Mouse (Mus musculus): ENCODE measurements at regions not wholly inside any gene's neighbourhood (a gene's known extent, or its start where the extent isn't known, plus 50 kb on each side); places are given as distances from the start of the nearest gene placed in this dataset.

DNA sequence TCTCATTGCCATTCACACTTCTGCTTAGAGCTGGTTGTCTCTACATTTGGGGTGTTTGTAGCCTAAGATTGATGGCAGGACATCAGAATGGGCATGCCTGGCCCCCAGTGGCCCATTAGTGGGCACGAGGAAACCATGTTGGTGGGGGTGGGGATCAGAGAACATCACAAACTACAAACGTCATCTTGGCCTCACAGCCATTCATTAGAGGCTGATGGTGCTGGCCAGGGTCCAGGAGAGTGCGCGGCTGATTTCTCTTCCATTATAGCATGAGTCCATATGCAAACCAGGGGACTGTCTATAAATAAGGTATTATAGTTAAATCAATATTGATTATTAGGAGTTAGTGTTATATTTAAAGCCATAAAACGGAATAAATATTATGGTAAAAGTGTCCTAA, 67.9 kb downstream of the 3100002H09Rik start:
- no peaks in the 10 kb centered on the region for H3K4me1 ChIP-seq (ENCODE audit: control insufficient read depth, insufficient read depth, low read length)
- H3K27ac ChIP-seq (ENCODE audit: insufficient read depth, low read length) = no peak overlapping the region
- H3K4me3 ChIP-seq (ENCODE audit: insufficient read depth, low read length) = no peak overlapping the region
- TF ChIP-seq CTCF (IDR thresholded peaks at IDR 0.05; ENCODE audit: extremely low read depth, insufficient read depth, low read length) = no peak
- no peak for TF ChIP-seq POLR2A (IDR thresholded peaks at IDR 0.05; ENCODE audit: extremely low read depth, insufficient read depth, low read length)

GRCm38 (mm10) chr4:124538471-124538870, 72.1 kb downstream of the 3100002H09Rik start:
- H3K4me1 ChIP-seq (ENCODE audit: control insufficient read depth, insufficient read depth, low read length) = no peaks in the 10 kb centered on the region
- no peak for TF ChIP-seq CTCF (IDR thresholded peaks at IDR 0.05; ENCODE audit: extremely low read depth, insufficient read depth, low read length)
- TF ChIP-seq POLR2A (IDR thresholded peaks at IDR 0.05; ENCODE audit: extremely low read depth, insufficient read depth, low read length) = no peak
- no peak overlapping the region for H3K4me3 ChIP-seq (ENCODE audit: insufficient read depth, low read length)
- no peak overlapping the region for H3K27ac ChIP-seq (ENCODE audit: insufficient read depth, low read length)

DNA sequence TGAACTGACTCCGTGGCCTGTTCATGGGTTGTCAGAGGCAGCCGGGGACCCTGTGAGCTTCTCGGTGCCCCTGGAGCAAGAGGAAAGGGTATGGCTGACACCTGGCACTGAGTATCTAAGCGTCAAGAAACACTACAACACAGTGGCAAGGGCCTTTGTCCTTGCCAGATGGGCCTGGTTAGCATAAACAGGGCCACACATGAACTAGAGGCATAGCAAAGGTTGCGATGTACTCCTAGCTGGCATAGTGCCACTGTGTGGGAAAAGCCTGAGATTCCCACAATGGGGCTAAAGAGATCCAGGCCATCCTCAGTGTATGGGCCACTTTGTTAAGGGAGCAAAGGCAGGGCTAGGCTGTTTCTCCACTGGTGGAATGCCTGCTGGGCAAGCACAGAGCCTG, 72.9 kb downstream of the 3100002H09Rik start:
- H3K4me1 ChIP-seq (ENCODE audit: control insufficient read depth, insufficient read depth, low read length) = no peaks in the 10 kb centered on the region
- TF ChIP-seq POLR2A (IDR thresholded peaks at IDR 0.05; ENCODE audit: extremely low read depth, insufficient read depth, low read length) (no peak), CTCF (IDR thresholded peaks at IDR 0.05; ENCODE audit: extremely low read depth, insufficient read depth, low read length) (no peak)
- H3K4me3 ChIP-seq (ENCODE audit: insufficient read depth, low read length) = no peak overlapping the region
- H3K27ac ChIP-seq (ENCODE audit: insufficient read depth, low read length) = no peak overlapping the region

DNA sequence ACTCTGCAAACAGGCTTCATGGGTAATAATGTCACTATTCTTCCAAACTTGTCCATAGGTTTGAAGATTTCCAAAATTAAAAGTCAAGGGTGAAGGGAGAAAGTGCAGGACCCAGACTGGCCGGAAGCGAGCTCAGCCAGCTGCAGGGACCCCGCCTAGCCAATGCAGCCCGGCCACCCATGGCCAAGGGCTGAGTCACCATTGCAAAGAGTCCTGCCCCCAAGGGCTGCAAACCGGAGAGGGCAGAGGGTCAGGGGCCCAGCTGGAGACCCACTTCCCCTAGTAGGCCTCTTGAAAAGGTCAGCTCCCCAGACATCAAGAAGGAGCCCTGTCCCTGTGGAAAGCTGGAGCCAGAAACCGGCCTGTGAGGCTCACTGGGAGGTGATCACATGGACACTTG, 77.0 kb downstream of the 3100002H09Rik start:
- H3K4me3 ChIP-seq (ENCODE audit: insufficient read depth, low read length) = no peak overlapping the region
- no peaks in the 10 kb centered on the region for H3K4me1 ChIP-seq (ENCODE audit: control insufficient read depth, insufficient read depth, low read length)
- TF ChIP-seq POLR2A (IDR thresholded peaks at IDR 0.05; ENCODE audit: extremely low read depth, insufficient read depth, low read length) = no peak
- TF ChIP-seq CTCF (IDR thresholded peaks at IDR 0.05; ENCODE audit: extremely low read depth, insufficient read depth, low read length) = no peak
- H3K27ac ChIP-seq (ENCODE audit: insufficient read depth, low read length) = no peak overlapping the region

DNA sequence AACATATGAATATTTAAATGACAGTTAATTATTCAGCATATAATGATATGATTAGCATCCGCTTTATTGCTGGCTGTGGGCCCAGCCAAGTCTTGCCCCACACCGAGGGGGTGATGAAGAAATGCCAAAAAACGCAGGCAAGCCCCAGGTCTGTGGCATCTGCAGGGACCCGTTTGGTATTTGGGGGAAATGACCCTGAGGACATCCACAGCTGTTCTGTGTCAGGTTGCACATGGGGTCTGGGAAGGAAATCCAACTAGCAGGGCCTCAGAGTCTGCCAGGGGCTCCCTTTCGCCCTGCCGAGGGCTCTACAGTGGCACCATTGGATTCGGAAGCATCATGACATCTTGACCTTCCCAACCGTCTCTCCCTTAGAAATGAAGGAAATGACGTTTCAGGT, 80.0 kb downstream of the 3100002H09Rik start:
- Histone ChIP-seq H3K4me3 (ENCODE audit: insufficient read depth, low read length) (no peak overlapping the region), H3K27ac (ENCODE audit: insufficient read depth, low read length) (no peak overlapping the region), H3K4me1 (ENCODE audit: control insufficient read depth, insufficient read depth, low read length) (no peaks in the 10 kb centered on the region)
- no peak for TF ChIP-seq POLR2A (IDR thresholded peaks at IDR 0.05; ENCODE audit: extremely low read depth, insufficient read depth, low read length)
- no peak for TF ChIP-seq CTCF (IDR thresholded peaks at IDR 0.05; ENCODE audit: extremely low read depth, insufficient read depth, low read length)

DNA sequence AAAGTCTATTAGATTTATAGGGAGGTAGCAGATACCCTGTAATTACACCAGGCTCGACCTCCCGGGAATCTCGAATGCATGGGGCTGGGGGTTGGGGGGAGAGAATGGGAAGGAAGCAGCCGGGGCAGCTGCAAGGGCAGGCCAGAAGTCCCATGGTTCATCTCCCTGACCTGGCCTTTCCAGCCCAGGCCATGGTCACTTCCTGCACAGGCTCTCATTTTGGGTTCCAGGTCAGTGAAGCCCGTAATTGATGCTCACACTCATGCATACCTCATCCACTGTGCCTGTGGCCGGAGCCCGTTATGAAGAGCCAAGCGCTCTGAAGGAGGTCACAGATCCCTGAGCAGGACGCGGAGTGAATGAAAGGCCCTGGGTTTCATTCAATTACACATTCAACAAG, 83.8 kb downstream of the 3100002H09Rik start:
- no peak overlapping the region for H3K27ac ChIP-seq (ENCODE audit: insufficient read depth, low read length)
- H3K4me3 ChIP-seq (ENCODE audit: insufficient read depth, low read length) = no peak overlapping the region
- no peak for TF ChIP-seq CTCF (IDR thresholded peaks at IDR 0.05; ENCODE audit: extremely low read depth, insufficient read depth, low read length)
- TF ChIP-seq POLR2A (IDR thresholded peaks at IDR 0.05; ENCODE audit: extremely low read depth, insufficient read depth, low read length) = no peak
- no peaks in the 10 kb centered on the region for H3K4me1 ChIP-seq (ENCODE audit: control insufficient read depth, insufficient read depth, low read length)

DNA sequence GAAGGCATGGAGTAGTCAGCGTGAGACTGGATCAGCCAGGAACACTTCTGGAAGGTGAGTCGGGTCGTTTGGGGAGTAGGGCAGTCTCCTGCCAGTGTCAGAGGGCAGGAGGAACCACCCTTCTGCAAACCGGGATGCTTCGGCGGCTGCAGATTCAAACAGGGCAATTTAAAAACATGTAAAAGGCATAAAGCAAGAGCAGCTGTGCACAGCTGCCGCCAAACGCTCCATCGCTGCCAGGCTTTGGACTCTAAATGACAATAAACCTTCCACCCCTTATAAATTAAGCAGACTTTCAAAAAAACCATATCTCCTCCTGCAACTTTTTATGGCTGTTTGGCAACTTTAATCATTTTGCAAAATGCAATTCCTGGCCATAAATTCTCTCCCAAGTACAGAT, 84.2 kb downstream of the 3100002H09Rik start:
- Histone ChIP-seq H3K27ac (ENCODE audit: insufficient read depth, low read length) (no peak overlapping the region), H3K4me1 (ENCODE audit: control insufficient read depth, insufficient read depth, low read length) (no peaks in the 10 kb centered on the region), H3K4me3 (ENCODE audit: insufficient read depth, low read length) (no peak overlapping the region)
- TF ChIP-seq POLR2A (IDR thresholded peaks at IDR 0.05; ENCODE audit: extremely low read depth, insufficient read depth, low read length) = no peak
- TF ChIP-seq CTCF (IDR thresholded peaks at IDR 0.05; ENCODE audit: extremely low read depth, insufficient read depth, low read length) = no peak

- TF ChIP-seq POLR2A (IDR thresholded peaks at IDR 0.05; ENCODE audit: extremely low read depth, insufficient read depth, low read length) (no peak), CTCF (IDR thresholded peaks at IDR 0.05; ENCODE audit: extremely low read depth, insufficient read depth, low read length) (no peak)
- H3K27ac ChIP-seq (ENCODE audit: insufficient read depth, low read length) = no peak overlapping the region
- no peaks in the 10 kb centered on the region for H3K4me1 ChIP-seq (ENCODE audit: control insufficient read depth, insufficient read depth, low read length)
- H3K4me3 ChIP-seq (ENCODE audit: insufficient read depth, low read length) = no peak overlapping the region
Observed at GRCm38 (mm10) chr4:124520309-124520708, 90.3 kb downstream of the 3100002H09Rik start.

DNA sequence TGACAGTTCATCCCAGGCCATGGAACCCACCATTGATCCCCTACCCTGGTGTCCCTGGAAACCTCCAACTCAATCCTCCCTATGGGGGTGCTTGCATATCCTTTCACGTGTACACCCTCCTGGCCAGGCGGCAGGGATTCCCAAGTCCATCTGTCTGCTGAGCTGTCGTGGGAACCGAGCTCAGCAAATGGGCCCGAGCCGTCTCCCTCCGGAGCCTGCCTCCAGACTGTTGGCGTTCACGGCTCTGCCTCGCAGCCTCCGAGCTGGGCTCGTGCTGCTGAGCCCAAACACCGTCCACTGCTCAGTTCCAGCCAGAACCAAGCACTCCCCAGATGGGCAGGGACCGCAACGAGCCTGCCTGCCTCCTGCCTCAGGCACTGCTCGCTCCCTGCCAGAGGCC, 98.8 kb downstream of the 3100002H09Rik start:
- Histone ChIP-seq H3K4me3 (ENCODE audit: insufficient read depth, low read length) (no peak overlapping the region), H3K4me1 (ENCODE audit: control insufficient read depth, insufficient read depth, low read length) (no peaks in the 10 kb centered on the region), H3K27ac (ENCODE audit: insufficient read depth, low read length) (no peak overlapping the region)
- no peak for TF ChIP-seq POLR2A (IDR thresholded peaks at IDR 0.05; ENCODE audit: extremely low read depth, insufficient read depth, low read length)
- TF ChIP-seq CTCF (IDR thresholded peaks at IDR 0.05; ENCODE audit: extremely low read depth, insufficient read depth, low read length) = no peak

- Histone ChIP-seq H3K27ac (ENCODE audit: insufficient read depth, low read length) (no peak overlapping the region), H3K4me1 (ENCODE audit: control insufficient read depth, insufficient read depth, low read length) (no peaks in the 10 kb centered on the region; the same call in 1 of the 2 replicates), H3K4me3 (ENCODE audit: insufficient read depth, low read length) (no peak overlapping the region)
- no peak for TF ChIP-seq CTCF (IDR thresholded peaks at IDR 0.05; ENCODE audit: extremely low read depth, insufficient read depth, low read length)
- TF ChIP-seq POLR2A (IDR thresholded peaks at IDR 0.05; ENCODE audit: extremely low read depth, insufficient read depth, low read length) = no peak
Observed at GRCm38 (mm10) chr4:124510816-124511215, 99.8 kb downstream of the 3100002H09Rik start.

- H3K4me3 ChIP-seq (ENCODE audit: insufficient read depth, low read length) = no peak overlapping the region
- H3K27ac ChIP-seq (ENCODE audit: insufficient read depth, low read length) = no peak overlapping the region
- TF ChIP-seq CTCF (IDR thresholded peaks at IDR 0.05; ENCODE audit: extremely low read depth, insufficient read depth, low read length) = no peak
- no peak for TF ChIP-seq POLR2A (IDR thresholded peaks at IDR 0.05; ENCODE audit: extremely low read depth, insufficient read depth, low read length)
- no peaks in the 10 kb centered on the region; the same call in 1 of the 2 replicates for H3K4me1 ChIP-seq (ENCODE audit: control insufficient read depth, insufficient read depth, low read length)
Observed at GRCm38 (mm10) chr4:124509695-124510094, 100.9 kb downstream of the 3100002H09Rik start.

Measured in cortical plate, adult 2 months (tissue).